Mouse (Mus musculus): ENCODE results near the gene Hfe2.
A peak's percentile ranks its signal among the peaks of the same experiment; 100 is the strongest.

The Hfe2 gene

DNA sequence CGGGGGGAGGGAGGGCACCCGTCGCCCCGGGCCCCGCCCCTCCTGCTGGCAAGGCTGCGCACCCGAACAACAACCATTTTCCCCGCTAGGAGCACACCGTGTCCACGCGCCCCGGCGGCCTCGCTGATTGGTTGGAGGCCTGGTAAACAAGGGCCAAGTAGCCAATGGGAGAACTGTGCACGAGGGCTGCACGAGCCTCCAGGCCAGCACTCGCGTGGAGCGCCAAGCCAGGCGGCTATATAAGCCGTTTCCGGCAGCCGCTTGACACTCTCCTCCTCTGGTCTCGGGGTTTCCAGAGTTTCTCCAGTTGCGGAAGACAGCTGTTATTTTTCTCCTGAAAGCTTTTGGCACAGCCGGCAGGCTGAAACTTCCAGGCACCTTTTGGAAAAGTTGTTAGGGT lies 32.7 kb downstream of the Hfe2 start, which contains the start of gene Txnip:
Gene Txnip, plus strand, starts transcription at position 264 of the 400 bp plus-strand sequence.
- peak; percentile 100 for DNase-seq (ENCODE audit: low read depth, low spot score)

DNA sequence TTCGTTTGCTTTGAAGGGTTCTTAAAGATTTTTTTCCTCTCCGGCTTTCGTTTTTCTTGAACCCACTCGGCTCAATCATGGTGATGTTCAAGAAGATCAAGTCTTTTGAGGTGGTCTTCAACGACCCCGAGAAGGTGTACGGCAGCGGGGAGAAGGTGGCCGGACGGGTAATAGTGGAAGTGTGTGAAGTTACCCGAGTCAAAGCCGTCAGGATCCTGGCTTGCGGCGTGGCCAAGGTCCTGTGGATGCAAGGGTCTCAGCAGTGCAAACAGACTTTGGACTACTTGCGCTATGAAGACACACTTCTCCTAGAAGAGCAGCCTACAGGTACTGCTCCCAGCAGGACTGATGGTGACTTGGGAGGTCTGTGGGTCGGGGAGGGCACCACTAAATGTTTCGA lies 33.2 kb downstream of the Hfe2 start:
- no peak for DNase-seq (ENCODE audit: low read depth, low spot score)

DNA sequence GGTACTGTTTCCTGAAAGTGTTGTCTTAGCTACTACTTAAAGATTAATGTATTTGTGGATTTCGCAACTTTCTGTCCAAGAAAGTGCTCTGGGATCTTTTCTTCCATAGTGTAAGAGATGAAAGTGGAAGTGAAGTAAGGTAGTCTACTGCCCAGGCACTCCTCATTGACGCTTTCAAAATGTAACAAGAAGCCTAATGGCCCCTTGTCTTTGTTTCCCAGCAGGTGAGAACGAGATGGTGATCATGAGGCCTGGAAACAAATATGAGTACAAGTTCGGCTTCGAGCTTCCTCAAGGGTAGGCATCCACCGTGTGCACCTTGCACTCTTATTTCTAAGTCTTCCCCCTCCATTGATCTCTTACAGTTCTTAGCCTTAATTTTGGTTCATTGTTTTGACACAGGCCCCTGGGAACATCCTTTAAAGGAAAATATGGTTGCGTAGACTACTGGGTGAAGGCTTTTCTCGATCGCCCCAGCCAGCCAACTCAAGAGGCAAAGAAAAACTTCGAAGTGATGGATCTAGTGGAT lies 33.8 kb downstream of the Hfe2 start:
- DNase-seq (ENCODE audit: low read depth, low spot score) = no peak

DNA sequence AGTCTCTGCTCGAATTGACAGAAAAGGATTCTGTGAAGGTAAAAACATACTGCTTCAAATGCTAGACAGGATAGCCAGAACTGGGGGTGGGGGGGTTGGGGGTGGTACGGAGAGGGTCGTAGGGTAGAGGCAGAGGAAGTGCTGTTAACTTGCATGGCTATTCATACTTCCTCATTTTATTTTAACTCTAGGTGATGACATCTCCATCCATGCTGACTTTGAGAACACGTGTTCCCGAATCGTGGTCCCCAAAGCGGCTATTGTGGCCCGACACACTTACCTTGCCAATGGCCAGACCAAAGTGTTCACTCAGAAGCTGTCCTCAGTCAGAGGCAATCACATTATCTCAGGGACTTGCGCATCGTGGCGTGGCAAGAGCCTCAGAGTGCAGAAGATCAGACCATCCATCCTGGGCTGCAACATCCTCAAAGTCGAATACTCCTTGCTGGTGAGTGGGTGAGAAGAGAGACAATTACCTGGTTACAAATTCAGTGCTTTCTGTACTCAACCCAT lies 34.5 kb downstream of the Hfe2 start:
- DNase-seq (ENCODE audit: low read depth, low spot score) = no peak

DNA sequence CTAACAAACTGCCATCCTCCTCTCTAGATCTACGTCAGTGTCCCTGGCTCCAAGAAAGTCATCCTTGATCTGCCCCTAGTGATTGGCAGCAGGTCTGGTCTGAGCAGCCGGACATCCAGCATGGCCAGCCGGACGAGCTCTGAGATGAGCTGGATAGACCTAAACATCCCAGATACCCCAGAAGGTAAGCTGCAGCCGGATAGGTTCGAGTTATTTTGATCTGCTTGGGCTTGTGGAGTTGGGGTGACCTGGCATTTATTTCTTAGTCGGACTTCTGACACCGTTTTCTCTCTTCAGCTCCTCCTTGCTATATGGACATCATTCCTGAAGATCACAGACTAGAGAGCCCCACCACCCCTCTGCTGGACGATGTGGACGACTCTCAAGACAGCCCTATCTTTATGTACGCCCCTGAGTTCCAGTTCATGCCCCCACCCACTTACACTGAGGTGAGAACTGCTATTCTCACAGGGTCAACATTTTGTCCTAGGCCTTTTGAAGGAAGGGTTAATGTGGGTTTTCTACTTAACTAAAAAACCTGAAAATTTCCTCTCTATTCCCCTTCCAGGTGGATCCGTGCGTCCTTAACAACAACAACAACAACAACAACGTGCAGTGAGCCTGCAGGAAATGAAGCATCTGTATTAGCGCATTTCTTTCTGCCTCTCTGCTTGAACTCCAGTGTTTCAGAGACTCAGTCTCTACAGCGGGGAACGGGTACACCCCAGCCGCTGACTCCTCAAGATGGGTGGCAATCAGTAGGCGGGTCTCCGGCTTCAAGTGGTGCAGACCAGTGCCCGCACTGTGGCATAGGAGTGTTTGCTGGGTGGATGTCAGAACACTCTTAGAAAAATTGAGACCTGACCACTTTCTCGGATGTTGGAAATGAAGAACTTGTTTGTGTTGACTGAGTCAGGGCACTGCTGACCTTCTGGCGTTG lies 35.2 kb downstream of the Hfe2 start:
- DNase-seq (ENCODE audit: low read depth, low spot score) = no peak

DNA sequence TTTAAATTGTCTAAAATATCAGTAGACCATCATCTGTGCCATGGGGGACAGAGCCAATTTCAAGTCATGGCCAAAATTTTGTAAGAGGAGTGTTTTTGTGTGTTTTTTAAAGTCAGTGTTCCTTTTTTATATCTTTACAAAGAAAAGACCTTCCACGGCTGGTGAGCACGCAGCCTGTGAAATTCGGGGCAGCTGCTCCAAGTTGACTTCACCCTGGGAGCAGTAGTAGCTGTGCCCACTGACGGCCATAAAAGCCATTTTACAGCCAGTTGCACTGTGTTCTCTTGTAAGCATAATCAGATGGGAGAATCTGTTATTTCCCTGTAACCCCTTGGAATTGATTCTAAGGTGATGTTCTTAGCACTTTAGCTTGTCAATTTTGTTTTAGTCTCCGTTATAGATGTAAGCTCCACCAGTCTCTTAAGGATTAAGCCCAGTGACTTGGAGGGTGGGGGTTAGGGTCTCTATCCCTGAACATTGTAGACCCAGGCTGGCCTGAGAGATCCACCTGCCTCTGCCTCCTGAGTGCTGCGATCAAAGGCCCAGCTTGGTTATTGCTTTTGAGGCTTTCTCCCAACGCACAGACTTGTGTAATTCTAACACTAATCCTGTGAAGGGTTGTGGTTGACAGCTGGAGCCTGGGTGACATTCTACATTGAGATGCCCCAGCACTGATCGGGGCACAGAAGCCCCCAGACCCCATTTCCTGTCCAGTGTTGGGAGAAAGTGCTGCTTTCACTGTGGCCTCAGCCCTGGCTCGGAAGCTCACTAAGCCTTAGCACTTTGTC lies 36.1 kb downstream of the Hfe2 start:
- DNase-seq (ENCODE audit: low read depth, low spot score) = peak; percentile 78

DNA sequence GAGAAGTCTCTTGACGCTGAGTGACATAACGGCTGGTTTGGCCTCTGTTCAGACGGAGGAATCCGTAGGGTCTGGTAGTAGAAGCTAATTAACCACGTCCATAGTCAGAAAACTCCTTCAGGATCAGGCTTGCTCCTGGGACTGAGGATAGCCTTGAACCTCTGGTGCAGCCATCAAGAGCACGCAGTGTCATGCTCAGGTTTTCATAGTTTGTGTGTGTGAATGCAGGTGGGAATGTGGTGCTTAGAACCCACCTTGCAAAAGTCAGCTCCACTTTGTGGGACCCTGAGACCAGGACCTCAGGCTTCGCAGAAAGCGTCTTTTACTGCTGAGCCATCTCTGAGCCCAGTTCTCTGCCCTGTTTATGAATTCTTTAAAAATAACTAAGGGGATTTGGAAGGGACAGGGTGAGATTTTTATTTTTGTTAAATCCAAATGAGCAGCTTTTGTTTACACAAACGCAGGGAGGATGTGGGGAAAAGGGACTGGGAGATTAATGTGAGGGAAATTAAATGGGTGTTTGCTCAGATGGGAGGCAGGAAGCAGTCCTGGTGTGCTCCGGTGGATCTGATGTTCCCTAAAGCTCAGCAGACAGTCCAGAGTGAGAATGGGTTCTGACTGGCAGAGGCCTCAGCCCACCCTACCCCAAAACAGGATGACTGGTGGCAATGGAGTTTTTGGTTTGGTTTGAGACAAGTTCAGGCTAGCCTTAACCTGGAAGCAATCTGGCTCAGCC lies 37.1 kb downstream of the Hfe2 start:
- peak; percentile 93 for DNase-seq (ENCODE audit: low read depth, low spot score)

DNA sequence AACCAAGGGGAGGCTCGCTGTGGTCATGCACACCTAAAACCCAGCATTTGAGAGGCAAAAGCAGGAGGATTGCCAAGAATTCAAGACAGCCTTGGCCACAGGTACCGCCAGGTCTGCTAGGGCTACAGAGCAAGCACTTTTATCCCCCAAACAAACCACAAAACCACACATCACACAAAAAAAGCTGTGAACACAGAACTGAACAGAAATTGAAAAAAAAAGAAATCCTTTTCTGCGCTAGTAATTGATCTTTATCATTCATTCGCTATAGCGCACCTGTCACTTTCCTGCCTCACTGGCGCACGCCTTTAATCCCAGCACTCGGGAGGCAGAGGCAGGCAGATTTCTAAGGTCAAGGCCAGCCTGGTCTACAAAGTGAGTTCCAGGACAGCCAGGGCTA lies 38.3 kb downstream of the Hfe2 start:
- no peak for DNase-seq (ENCODE audit: low read depth, low spot score)

DNA sequence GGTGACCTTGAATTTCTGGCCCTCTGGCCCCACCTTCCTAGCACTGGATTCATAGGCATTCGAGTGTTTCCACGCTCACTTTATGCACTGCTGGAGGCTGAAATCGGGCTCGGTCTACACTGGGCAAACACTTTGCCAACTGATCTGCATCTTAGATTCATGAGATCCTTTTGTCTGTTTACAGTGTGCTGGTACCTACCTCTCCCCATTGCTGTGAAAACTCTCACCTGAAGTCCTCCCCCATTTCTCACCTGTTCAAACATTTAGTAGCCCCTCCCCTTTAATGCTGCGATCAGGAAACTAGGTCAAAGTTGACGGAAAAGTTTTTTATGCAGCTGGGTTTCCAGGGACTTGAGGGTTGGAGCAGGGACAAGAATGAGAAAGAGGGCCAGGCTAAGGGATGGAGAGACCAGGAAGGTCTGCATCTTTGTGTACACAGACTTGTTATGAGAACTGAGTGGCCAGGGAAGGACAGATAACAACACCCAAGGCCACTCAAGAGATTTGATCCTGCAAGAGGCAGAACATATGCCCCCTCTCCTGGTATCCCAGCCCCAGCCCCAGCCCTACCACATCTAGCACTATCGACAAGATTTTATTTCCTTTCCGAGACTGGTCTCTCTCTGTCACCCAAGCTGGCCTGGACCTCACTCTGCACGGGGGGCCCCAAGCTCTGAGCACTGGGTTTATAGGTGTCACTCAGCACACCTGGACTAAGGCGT lies 39.1 kb downstream of the Hfe2 start:
- no peak for DNase-seq (ENCODE audit: low read depth, low spot score)

DNA sequence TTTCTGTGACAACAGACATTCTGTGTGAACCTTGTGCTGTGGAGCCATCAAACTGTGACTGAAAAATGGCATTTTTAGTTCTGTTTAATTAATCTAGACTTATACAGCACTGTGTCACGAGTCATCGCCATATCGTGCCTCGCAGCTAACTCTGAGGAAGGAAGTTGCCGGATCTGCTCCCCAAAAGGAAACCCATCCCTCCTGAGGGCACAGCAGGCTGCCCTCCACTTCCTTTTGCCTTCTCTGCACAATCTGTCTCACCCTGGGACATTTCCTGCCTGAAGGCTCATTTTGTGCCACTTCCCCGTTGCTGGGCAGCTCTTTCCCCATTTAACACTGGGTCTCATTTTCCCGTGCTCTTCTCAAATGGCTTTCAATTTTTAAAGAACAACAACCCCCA lies 39.7 kb downstream of the Hfe2 start:
- DNase-seq (ENCODE audit: low read depth, low spot score) = no peak

DNA sequence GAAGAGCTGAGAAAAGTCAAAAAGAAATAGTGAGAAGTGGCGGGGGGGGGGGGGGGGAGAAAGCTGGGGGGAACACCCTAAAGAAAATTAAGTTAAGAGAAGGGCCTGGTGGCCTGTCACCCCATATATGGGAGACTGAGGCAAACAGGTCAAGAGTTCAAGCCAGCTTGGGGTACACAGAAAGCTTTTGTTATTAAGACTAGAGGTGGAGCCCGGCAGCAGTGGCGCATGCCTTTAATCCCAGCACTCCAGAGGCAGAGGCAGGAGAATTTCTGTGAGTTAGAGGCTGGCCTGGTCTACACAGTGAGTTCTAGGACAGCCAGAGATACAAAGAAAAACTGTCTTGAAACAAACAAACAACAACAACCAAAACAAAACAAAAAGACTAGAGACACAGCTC lies 40.1 kb downstream of the Hfe2 start:
- no peak for DNase-seq (ENCODE audit: low read depth, low spot score)

DNA sequence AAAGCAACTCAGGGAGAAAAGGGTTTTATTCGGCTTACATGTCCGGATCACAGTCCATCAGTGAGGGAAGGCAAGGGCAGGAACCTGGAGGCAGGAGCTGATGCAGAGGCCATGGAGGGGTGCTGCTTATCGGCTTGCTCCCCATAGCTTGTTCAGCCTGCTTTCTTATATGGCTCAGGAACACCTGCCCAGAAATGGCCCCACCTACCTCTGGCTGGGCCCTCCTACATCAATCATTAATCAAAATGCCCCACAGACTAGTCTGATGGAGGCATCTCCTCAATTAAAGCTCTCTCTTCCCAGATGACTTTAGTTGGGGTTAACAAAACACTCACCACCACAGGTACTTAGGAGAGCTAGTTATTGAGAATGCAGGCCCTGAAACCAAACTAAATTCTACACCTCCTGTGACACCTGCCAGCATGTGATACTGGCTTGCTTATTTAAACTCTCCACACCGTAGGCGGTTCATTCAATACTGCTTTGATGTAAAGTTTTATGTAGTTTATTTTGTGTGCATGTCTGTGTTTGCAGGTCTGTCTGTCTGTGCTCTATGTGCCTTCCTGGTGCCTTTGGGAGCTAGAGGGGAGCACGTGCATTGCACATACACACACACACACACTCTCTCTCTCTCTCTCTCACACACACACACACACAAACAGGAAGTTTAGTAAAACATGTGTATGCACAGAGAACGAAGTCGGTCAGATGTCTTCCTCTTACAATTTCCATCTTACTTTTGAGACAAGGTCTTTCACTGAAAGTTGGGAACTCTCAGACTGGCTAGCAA lies 41.9 kb downstream of the Hfe2 start:
- DNase-seq (ENCODE audit: low read depth, low spot score) = no peak

DNA sequence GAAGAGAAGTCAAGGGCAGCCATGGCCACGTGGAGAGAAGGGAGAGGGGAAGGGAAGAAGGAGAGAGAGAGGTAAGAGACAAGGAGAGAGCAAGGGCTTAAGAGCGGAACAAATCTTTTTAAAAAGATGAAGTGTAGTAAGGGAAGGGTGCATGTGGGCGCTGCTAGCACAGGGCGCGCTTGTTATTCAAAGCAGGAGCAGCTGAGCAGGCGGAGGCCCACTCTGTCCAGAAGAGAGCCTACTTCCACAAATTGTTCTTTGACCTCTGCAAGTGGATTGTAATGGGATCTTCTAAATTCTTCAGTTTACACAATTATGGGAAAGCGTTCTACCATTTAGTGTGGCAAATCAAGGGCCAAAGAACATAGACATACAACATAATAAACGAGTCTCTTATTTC lies 43.6 kb downstream of the Hfe2 start:
- no peak for DNase-seq (ENCODE audit: low read depth, low spot score)

DNA sequence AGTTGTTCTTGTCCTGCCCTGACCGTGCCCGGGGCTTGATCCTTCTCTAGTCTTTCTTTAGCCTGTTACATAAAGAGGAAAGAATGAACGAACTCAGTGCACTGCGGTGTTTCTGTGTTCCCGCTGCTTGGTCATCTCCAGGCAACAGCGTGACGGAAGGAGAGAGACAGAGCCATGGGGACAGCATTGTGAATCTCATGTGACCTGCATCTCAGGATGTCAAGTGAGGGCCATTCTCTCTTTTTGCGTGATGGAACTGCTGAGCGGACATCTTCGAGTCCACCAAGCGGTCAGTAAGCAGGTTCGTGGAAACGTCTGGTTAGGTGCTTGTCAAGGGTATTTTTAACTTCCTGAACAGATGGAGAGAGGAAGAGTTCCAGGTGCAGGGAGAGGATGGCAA lies 44.5 kb downstream of the Hfe2 start:
- DNase-seq (ENCODE audit: low read depth, low spot score) = no peak

DNA sequence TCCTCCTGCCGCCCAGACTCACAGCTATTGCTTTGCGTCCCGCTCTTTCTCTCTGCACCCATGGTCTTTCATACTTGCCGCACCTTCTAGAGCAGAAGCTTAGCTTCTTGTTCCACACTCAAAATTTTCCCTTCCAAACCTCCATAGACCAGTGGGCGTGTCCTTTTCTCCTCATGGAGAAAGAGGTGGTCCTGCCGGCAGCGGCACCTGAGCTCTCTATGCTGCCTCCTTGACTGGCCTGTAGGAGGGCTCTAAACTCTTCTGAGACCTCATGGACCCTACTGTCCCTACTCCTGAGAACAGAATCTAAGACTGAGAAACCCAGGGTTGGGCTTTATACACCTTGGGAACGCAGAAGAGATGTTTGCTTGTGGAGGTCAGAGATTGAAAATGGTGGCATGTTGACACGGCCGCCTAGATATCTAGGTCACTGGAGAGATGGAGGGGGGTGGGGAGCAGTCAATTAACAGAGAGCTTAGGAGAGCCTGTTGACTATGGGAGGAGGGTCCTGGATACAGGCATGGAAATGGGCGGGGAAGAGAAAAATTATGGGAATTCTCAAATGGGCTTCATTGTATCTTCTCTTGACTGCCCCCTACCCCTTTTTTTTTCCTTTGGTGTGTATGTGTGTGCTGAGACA lies 45.1 kb downstream of the Hfe2 start:
- DNase-seq (ENCODE audit: low read depth, low spot score) = no peak

DNA sequence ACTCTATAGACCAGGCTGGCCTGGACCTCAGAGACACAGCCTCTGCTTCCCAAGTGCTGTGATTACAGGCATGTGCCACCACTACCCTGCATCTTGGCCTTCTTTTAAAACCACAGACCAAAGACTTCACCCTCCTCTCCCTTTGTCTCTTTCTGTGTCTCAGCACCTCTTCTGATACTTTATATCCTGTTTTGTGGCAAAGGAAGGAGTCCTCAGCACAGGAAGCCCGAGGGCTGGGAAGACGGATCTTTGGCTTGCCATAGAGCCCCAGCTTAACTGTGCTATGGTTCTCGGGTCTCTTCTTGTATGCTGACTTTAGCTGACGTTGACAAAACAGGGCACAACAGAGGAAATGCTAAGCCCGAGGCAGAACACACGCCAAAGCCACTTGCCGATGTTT lies 45.7 kb downstream of the Hfe2 start:
- no peak for DNase-seq (ENCODE audit: low read depth, low spot score)

DNA sequence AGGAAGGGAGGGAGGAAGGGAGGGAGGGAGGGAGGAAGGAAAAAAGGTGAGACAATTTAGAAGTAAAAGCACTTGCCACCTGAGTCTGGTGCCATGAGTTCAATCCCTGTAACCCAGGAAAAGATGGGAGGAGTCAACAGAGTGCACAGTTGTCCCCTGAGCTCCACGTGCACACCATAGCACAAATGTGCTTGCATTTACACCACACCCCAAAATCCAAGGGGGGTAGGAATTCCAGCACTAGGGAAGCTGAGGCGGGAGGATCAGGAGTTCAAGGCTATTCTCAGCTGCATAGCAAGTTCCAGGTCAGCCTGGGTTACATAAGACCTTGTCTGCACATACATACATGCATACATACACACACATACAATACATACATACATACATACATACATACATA lies 46.4 kb downstream of the Hfe2 start:
- DNase-seq (ENCODE audit: low read depth, low spot score) = no peak

DNA sequence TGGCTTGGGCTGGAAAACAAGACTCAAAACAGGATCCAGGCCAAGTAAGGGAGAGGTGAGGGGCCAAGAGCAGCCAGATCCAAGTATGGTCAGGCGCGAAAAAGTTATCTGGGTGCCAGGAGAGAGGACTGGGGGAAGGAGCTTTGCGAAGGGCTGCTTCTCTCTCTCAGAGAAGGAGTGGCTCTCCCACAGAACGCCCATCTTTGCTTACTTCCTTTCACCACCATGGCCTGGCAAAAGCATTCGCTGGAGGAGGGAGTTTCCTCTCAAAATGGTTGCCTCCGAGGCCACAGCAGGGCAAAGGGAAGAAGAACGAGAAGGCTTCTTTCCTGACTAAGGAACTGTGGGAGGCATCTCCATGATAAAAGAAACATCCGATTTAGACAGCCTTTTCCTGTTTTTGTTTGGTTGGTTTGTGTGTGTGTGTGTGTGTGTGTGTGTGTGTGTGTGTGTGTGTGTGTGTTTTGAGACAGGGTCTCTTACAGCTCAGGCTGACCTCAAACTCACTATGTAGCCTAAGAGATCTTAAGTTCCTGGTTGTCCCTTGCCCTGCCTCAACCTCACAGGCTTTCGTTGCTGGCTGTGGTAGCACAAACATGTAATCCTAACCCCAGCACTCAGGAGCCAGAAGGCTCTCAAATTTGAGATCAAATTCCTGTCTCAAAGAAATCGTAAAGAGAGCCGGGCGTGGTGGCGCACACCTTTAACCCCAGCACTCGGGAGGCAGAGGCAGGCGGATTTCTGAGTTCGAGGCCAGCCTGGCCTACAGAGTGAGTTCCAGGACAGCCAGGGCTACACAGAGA lies 47.1 kb downstream of the Hfe2 start:
- peak; percentile 81 for DNase-seq (ENCODE audit: low read depth, low spot score)
